Mouse (Mus musculus): ENCODE data around the gene Pxdn.

The Pxdn gene

DNA sequence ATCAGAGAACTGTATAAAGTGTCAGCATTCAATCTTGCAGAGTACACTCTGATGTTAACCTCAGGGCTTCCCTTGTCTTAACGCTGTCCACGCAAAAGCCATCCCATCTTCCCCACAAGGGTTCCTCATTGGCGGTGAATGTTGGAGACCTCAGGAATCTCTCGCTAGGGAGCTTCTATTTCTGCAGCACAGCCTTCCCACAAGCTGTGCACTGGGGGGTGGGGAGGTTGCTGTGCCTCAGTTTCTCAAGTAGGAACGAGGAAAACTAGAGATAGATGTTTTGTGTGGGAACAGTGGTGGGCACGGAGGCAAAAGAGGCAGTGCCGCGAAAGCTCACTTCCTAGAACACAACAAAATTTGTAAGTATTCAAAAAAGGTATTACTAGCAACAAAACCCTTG lies at the start of gene Pxdn:
TSS of gene Pxdn (plus strand) at position 301 of the 400 bp plus-strand sequence.
- no peak for DNase-seq (ENCODE audit: low read depth, low spot score)

- peak; percentile 20 for DNase-seq (ENCODE audit: low read depth, low spot score)
These were observed 42.7 kb upstream of the Pxdn start for GRCm38 (mm10) chr12:29894669-29895068.

DNA sequence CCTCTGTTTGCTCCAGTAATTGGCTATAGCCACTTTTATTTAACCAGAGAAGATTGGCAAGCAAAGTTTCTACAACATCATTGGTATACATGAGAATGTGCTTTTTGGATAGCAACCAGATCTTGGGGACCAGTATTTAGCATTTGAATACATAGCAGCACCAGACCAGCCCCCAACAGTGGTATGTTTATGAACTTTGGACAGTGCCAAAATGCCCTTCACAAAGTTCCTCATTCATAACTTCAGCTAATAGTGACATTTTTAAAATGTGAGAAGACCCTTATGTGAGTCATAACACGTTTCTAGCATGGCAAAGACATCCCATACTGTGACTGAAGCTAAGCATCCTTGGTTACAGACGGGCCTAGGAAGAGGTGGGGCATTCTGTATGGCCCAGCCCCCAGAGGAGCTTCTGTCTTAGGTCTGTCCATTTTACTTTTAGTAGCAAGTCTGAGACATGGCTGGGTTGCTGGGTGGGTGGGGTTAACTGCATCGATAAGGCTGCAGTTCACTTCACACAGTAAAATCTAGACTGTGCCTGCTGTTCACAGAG lies 39.8 kb upstream of the Pxdn start:
- no peak for DNase-seq (ENCODE audit: low read depth, low spot score)

DNA sequence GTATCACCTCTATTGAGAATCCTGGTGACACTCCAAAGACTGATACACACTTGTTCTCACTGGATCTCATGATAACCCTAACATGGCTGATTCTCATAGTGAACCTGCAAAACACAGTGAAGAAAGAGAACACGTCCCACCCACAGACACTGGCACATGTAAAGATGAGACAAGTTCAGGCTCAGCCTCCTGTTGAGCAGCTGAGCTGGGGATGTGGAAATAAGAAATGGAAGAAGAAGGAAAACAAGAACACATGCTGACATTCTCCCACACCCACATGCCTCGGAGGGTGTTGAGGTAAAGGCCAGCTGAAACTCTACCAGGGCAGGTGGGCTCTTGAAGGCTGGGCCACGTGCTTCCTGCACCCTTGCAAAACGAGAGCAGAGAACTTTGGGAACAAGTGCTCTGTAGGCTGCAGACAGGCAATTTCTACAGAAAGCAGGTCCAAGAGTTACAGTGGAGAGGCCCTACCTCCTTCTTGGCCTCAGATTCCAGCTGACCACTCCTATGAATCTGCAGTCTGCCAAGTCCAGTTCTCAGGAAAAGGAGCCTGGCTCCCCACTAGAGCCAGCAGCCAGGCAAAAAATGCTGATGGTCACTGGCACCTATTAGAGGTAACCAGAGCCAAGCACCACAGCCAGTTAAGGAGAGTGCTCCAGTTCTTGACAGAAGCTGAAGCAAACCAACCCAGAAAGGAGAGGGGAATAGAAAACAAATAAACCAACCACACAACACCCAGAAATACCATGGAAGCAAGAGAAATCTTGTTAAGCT lies 33.1 kb upstream of the Pxdn start:
- DNase-seq (ENCODE audit: low read depth, low spot score): no peak

- no peak for DNase-seq (ENCODE audit: low read depth, low spot score)
These were observed 30.4 kb upstream of the Pxdn start for GRCm38 (mm10) chr12:29907056-29907455.

GRCm38 (mm10) chr12:29916139-29916538 lies 21.3 kb upstream of the Pxdn start:
- DNase-seq (ENCODE audit: low read depth, low spot score): no peak

DNA sequence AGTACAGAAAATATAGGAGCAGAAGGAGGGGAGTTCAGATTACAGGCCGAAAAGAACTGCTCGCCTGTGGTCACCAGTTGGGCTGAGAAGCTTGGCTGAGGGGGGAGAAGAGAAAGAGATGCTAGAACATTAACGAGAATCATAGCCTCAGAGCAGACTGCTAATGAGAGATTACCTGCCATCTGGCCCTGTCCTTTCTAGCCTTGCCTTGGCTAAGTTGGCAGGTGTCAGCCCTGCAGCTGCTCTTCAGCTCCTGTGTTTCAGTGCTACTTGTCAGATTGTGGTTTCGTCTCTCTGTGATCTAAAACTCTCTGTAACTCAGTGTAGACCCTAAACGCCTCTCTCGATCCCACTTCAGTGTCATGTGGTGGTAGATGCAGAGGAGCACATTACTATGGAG lies 20.6 kb upstream of the Pxdn start:
- no peak for DNase-seq (ENCODE audit: low read depth, low spot score)

DNA sequence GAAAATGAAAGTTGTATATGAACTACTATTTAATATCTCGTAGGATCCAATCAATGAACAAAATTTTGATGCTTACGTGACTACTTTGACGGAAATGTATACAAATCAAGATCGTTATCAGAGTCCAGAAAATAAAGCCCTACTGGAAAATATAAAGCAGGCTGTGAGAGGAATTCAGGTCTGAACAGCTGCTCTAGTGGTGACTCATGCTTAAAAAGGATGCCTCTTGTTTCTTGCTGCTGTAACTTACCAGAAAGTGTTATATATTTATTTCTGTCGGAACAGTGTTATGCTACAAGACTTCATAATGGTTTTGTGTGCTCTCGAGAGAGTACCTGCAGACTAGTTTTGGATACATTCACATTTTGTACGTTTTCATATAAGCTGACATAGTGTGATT lies 17.1 kb upstream of the Pxdn start:
- no peak for DNase-seq (ENCODE audit: low read depth, low spot score)

- no peak for DNase-seq (ENCODE audit: low read depth, low spot score)
These were observed 15.9 kb upstream of the Pxdn start for GRCm38 (mm10) chr12:29921481-29921880.

DNA sequence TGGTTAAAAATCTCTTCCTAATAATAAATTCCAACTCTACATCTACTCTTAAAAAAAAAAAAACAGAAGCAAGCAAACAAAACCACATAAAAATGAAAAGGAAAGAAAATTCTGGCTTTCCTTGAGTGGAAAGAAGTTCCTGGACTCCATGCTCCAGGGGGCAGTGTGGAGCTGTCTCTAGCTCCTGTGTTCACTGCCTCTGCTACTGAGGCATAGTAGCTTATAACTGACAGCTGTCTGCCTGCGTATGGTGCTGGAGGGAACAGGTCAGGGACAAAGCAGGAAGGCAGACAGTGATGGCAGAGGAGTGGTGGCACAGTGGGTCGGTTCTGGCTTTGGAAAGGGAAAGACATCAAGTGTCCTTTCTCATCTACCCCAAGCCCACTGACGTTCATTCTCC lies 10.5 kb upstream of the Pxdn start:
- no peak for DNase-seq (ENCODE audit: low read depth, low spot score)

DNA sequence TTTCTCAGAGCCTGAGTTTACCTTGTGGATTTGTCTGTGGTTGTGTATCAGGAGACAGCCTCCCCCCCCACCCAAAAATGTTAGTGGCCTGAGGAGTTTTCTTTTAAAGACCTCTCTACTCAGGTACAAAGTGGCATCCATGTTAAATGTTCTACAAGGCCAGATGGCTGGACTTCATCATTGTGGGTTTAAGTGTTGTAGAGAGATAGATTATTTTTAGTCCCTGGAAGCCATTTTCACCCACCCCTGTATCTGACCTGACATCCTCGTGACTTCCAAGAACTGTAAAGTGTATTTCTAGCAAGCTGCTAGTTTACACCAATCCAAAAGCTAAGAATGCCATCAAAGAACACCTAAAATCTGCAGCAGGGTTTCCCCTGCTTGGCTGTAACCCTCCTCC lies 6.8 kb upstream of the Pxdn start:
- DNase-seq (ENCODE audit: low read depth, low spot score): no peak

GRCm38 (mm10) chr12:29932951-29933350 lies 4.5 kb upstream of the Pxdn start:
- DNase-seq (ENCODE audit: low read depth, low spot score): no peak

DNA sequence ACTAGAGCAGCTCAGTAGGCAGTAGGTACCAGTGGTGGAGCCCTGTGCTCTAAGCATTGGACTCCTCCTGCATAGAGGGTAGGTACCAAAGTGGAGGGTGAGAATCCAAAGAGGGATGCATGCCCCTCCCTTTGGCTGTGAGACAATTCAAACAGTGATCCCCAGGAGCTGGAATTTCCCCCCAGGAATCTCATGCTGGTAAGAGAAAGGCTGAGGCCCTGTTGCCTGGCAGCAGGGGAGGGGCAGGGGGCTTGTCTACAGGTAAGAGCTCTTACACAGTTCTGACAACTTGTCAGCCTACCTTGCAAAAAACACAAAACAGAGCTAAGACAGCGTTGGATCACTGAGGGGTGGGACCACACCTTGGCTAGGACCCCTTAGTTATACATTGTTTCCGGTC lies 3.9 kb upstream of the Pxdn start:
- DNase-seq (ENCODE audit: low read depth, low spot score): no peak

- no peak for DNase-seq (ENCODE audit: low read depth, low spot score)
These were observed 3.3 kb upstream of the Pxdn start for GRCm38 (mm10) chr12:29934120-29934581.

- no peak for DNase-seq (ENCODE audit: low read depth, low spot score)
These were observed 505 bp downstream of the Pxdn start for GRCm38 (mm10) chr12:29937851-29938375.

DNA sequence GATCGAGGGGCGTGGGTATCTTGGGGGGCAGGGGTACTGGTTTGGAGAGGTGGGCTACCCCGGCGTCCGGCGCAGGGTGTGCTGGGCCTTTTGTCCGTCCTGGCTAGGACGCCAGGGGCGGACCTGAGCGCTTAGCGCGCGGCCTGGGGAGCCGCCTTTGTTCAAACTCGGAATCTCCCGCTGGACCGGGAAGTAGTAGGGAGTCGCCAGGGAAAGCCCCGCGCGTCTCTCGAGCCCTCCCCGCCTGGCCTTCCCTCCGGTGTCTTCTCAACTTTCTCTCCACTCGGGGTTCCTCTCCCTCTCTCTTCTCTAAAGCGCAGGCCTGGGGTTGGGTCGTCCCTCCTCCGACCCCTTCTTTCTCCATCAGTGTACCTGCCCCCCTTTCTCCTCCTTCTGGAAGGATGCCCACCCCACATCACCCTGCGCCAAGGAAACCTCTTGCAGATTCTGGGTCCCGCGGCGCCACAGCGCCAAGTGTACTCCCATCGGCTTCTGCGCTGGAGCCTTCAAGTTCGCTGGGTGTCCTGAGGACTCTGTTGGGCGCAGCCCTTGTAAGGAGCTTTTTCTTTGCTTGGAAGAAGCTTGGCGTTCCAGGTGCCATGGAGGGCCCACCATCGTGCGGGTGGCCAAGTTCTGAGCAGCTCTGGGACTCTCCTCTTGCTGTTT lies 1.1 kb downstream of the Pxdn start:
- no peak for DNase-seq (ENCODE audit: low read depth, low spot score)

GRCm38 (mm10) chr12:29939261-29939671 lies 1.9 kb downstream of the Pxdn start:
- DNase-seq (ENCODE audit: low read depth, low spot score): no peak

DNA sequence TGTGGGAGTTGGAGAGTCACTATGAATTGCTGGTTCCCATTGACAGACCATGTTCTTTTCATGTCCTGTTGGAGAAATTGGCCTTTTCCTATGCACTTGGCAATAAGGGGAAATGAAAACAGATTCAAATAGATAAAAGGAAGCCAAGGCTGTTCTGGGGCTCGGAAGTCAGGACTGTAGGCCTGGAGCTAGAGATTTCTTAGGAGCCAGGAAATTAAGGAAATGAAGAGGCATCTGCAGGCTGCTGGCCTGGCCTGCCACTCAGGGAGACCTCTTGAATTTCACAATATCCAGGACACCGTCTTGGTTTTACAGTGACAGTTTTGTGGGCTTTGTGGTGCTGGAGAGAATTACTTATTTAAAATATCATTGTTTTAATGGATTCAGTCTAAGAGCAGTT lies 5.0 kb downstream of the Pxdn start:
- DNase-seq (ENCODE audit: low read depth, low spot score): no peak

GRCm38 (mm10) chr12:29944650-29945049 lies 7.2 kb downstream of the Pxdn start:
- DNase-seq (ENCODE audit: low read depth, low spot score): no peak

DNA sequence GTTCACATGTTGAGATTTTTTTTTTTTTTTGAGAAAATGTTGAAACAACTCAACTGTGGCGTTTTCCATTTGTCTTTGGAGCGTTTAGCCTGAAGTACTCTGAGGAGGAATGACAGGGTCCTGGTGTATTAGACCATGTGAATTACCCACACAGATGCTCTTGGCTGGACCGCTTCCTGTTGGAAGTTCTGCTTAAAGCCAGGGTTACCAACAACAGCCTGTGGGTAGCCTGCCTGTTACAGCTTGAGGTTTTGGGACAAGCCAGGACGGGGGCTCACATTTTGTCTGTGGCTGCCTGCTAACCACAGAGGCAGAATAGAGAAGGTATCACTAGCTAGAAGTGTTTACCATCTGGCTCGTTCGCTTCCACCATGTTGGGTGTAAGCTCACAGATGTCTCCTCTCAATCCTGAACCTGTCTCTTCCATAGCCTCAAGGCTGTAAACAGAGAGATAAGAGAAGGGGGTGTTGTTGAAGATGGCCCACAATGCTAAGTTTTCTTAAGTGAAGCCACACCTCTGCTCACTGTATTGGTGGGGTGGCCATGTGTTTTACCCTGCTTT lies 7.9 kb downstream of the Pxdn start:
- DNase-seq (ENCODE audit: low read depth, low spot score): no peak

DNA sequence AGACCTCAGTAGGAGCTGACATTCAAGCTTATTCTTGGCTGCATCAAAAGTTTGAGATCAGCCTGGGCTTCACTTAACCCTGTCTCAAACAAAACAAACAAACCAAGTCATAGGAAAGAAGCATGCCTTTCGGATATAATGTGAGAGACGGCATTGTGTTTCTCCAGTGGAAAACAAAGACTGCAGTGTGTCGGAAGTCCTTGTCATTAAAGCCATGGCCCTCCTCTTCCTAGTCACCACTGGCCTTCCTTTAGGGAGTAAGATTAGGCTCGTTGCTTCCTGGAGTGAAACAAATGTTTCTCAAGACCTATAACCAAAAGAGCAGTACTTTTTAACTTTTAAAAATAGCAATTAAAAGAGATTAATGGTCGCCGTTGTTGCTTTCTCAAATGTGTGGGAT lies 13.6 kb downstream of the Pxdn start:
- no peak for DNase-seq (ENCODE audit: low read depth, low spot score)

GRCm38 (mm10) chr12:29951485-29951884 lies 14.1 kb downstream of the Pxdn start:
- no peak for DNase-seq (ENCODE audit: low read depth, low spot score)
